In the genomic region with DNA sequence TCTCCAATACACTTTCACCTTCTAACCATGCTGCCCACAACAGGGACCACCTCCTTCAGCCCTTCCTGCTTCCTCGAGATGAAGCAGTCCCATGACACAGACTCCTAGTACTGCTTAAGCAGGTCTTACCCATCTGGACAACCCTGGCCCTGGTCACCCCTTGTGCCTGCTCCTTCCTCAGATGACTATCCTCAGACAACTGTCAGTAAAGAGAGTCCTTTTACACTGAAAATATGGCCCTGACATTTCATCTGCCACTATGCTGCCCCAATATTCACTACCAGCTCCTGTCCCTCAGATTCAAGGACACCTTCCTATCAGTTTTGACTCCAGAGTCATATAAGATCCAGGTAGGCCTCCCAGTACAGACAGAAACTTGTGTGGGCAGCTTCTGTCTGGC, we compare ENCODE assay signal across 23 mouse cellular contexts.
"Had no signal": no experiment of that assay in that cellular context is flagged by ENCODE, and none has a peak within 500 bp of the region (broad histone marks: within the 10 kb centered on the region; RNA-seq: fewer than 3 reads in every experiment).

No protein-coding gene starts in this region.

- H3K27ac ChIP-seq: embryonic facial prominence, embryonic 10.5 days; embryonic facial prominence, embryonic 12.5 days; embryonic facial prominence, embryonic 13.5 days; embryonic facial prominence, embryonic 15.5 days; forebrain, embryonic 10.5 days; forebrain, embryonic 12.5 days; forebrain, embryonic 13.5 days; forebrain, embryonic 15.5 days; heart, adult 2 months; heart, embryonic 10.5 days; heart, embryonic 13.5 days had no signal

- DNase-seq: cerebellum, postnatal 14 days; cerebellum, postnatal 25 days; cerebellum, postnatal 36 days; embryo, embryonic 11 days; forebrain, postnatal 0 days; gastrocnemius, postnatal 10 days; gastrocnemius, postnatal 14 days; gastrocnemius, postnatal 36 days; heart, adult 11 months; heart, adult 18-20 months; heart, adult 2 months had no signal

- H3K4me3 ChIP-seq: embryonic facial prominence, embryonic 10.5 days; embryonic facial prominence, embryonic 12.5 days; embryonic facial prominence, embryonic 13.5 days; embryonic facial prominence, embryonic 15.5 days; erythroblast, embryonic 14.5 days; forebrain, embryonic 10.5 days; forebrain, embryonic 12.5 days; forebrain, embryonic 13.5 days; forebrain, embryonic 15.5 days; heart, adult 2 months; heart, embryonic 10.5 days; heart, embryonic 12.5 days; heart, embryonic 13.5 days had no signal
